Mouse (Mus musculus) adrenal gland, adult 8-10 months (tissue): ENCODE results near the gene Tpm3. TPM values are rescaled to one million over a fixed set of nuclear protein-coding genes. Genes with fewer than 3 reads are reported as not detected.

ENCODE experiments used
- DNase-seq: peaks from one replicate; pipeline ENCODE4 v3.0.0; 2022
- total RNA-seq, 4 experiments: library from RNA; stranded (reverse); gene quantifications; 2 replicates each; pipeline ENCODE4 v1.2.4; 2022

Gene Tpm3
- total RNA-seq, 4 experiments from 2014 or later = 162 to 262 (median 231) TPM

DNA sequence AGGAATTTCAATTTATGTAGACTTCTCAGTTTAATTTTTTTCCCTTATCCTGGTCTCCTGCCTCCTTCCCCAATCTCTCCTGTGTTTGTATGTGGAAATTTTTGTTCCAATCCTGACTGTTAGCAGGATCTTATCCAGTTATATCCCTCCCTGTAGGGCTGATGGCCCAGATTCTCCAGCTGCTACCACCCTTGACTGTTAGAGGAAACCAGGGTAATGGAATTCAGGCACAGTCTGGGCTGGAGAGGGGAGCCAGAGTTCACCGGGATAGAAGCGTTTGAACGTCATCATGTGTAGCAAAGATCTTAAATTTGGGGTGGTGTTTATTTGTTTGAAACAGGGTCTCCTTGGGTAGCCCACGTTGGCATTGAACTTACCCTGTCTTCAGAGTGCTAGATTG, 12.3 kb downstream of the Tpm3 start:
- DNase-seq = no peak

DNA sequence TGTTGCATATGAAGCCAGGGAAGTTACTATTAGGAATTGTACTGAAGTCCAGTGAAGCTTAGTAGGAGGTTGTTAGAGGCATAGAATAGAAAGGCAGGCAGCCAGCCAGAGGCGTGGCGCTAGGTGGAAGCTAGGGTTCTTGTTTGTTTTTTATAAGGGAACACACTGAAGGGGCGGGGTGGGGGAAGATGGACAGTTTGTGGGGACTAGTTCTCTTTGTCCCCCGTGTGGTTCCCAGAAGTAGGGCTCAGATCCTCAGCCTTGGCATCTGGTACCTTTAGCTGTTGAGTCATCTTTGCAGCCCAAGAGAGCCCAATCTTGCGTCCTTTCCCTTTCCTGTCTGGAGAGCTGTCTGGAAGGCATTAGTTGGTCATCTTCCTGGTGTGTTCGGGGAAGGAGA, 12.8 kb downstream of the Tpm3 start:
- no peak for DNase-seq

DNA sequence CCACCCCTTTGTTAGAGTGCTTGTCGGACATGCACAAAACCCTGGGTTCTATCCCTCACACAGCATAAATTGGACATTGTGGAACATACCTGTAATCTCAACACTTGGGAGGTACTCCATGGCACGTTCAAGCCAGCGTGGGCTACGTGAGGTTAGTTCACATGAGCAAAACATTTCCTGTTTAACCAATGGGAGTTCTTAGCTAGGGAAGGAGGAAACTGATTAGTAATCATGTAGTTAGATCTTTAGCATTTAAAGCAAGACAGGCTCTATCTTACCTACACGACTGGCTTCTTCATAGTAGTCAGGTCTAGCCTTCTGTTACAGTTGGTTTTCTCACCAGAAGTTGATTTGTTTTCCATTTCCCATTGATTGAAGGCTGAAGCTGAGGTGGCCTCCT, 13.6 kb downstream of the Tpm3 start:
- no peak for DNase-seq

DNA sequence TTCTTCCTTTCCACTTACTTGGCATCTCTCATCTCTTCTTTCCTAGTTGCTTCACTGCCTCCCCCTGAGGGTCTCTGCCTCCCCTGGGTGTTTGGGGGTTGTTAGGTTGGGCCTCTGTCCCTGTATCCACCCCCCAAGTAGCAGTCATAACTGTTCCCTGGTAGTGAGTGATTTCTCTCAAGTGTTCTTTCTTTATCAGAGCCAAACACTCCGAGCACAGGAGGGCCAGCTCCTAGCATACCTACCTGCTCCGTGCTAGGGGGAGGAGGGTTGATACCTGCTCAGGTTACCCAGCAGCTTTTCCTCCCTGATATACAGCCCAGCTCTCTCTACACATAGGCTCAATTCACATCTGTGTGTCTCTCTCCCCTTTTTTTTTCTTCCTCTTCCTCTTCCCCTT, 16.2 kb downstream of the Tpm3 start:
- DNase-seq = no peak

DNA sequence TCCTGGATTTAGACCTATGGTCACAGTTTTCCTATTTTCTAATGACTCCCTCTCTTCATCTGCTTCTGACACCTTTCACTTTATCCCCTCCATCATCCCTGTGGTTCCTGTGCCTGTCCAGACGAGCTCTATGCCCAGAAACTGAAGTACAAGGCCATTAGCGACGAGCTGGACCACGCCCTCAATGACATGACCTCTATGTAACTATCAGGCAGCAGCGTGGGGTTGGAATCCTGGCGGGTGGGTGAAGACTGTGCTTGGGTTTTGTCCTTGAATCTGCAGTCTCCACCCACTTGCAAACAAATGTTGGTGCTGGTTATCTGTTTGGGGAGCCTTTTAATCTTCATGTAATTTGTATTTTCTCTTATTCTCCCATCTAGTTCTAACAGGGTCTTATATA, 18.4 kb downstream of the Tpm3 start:
- DNase-seq = peak; percentile 53

DNA sequence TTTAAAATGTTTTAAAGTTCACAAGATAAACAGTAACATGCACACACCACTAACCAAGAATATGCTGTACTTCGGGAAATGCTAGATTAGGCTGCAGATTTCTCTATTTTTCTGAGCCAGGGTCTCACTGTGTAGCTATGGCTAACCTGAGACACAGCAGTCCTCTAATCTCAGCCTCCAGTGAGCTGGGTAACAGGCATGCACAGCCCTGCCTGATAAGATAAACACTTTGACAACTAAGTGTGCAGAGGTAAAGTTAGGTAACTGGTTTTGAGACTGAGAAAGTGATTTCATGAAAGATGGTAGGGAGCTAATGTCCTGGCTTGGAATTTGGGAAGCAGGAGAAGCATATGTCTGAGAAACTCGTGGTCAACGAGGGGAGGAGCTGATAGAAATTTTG, 22.0 kb downstream of the Tpm3 start:
- no peak for DNase-seq

DNA sequence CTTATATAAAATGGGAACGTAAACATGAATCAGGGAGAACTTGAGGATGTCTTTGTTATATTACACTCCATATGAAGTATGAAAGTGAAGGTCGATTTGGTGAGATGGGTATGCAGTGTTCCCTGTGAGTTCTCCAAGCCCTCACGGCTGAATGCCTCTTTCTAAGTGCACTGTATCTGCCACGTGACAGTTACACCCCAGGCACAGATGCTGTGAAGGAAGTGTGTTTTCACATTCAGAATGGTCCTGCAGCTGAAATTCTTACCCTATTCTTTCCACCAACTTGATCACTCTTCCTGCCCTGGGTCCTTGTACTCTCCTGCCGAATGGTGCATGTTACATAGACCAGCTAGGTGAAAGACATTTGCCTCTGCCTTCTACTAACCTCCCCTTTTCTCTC, 25.5 kb downstream of the Tpm3 start:
- no peak for DNase-seq

DNA sequence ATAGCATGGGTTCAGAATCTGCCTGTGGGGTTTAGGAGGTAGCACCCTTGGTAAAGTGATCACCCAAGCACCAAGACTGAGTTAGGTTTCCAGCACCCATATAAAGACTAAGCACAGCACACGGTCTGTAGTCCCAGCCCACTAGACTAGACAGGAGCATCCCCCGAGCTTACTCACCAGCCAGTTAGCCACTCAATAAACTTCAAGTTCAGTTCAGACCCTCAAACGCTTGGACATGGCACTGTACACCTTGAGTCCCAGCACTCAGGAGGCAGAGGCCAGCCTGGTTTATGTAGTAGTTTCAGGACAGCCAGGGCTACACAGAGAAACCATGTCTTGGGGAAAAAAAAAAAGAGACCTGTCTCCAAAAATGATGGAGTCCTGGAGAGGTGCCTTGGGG, 28.6 kb downstream of the Tpm3 start:
- no peak for DNase-seq

DNA sequence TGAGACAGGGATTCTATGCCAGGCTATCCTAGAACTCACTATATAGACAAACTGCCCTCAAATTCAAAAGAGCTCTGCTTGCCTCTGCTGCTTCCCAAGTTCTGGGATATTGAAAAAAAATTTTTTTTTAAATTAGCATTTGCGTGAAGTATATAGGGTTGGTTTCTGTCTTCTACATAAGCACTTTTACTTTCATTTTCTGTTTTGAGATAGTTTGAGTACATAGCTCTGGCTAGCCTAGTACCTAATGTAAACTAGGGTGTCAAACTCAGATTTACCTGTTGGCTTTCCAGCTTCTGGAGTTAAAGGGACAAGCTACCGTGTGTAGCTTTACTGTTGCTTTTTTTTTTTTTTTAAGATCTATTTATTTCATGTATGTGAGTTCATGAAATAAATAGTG, 29.2 kb downstream of the Tpm3 start:
- DNase-seq = no peak

DNA sequence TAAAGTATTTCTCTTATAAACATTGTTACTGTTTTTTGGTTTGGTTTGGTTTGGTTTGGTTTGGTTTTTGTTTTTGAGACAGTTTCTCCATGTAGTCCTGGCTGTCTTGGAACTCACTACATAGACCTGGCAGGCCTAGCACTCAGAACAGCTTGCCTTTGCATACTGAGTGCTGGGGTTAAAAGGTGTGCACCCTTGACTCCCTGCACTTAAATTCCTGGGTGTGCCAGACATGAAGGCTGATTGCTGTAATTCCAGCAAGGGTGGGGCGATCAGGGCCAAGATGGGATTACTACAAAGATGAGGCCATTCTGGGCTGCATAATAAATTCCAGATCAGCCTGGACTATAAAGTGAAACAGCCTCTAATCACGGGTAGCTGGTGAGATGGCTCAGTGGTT, 29.8 kb downstream of the Tpm3 start:
- DNase-seq = no peak

DNA sequence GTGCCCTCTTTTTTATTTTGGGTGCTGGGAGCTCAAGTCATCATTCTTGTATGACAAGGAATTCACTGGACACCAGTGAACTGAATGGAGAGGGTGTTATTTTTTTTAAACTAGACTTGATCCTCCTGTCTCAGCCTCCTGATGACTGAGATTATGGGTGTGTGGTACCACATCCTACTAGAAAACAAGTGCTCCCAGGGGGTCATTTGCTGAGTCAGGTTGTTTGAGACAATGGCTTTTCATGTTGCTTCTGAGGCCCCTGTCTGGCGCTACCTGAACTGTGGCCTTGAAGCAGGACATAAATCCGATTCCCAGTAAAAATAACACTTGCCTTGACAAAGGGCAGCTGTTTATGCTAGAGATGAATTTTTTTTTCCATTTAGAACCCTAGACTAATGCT, 30.7 kb downstream of the Tpm3 start:
- DNase-seq = no peak

DNA sequence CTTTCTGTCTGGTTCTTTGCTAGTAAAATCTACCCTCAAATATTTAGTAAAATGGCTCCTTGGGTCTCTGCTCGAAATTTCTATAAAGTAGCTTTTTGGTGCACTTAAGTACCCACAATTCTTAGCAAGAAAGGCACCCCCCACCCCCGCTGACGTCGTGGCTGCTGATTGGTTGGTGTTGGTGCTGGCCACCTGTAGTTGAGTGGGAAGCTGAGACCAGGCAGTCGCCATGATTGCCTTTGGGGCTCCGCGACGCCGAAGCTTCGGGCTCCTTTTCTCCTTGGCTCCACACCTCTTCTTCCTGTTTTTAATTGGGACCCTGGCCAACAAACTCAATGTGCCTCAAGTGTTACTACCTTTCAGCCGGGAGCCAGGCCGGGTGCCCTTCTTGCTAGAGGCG, 31.5 kb downstream of the Tpm3 start, which contains the start of gene Nup210l:
Gene Nup210l, plus strand, starts transcription at position 195 of the 400 bp plus-strand sequence.
- DNase-seq = no peak

DNA sequence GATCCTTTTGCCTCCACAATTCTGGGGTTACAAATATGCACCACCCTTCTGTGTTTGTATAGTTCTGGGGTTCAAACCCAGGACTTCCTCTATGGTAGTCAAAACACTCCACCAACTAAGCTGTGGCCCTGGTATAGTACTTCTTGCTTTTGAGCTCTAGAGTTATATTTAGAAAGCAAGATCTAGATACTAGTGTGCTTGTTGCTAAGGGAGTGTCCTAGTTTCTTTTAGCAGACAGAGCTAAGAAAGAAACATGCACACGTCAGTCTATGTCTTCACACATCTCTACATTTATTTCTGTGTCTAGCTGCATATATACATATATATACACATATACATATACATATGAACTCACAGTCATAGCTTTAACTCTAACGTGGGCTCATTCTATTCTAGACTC, 39.3 kb downstream of the Tpm3 start:
- DNase-seq = no peak

DNA sequence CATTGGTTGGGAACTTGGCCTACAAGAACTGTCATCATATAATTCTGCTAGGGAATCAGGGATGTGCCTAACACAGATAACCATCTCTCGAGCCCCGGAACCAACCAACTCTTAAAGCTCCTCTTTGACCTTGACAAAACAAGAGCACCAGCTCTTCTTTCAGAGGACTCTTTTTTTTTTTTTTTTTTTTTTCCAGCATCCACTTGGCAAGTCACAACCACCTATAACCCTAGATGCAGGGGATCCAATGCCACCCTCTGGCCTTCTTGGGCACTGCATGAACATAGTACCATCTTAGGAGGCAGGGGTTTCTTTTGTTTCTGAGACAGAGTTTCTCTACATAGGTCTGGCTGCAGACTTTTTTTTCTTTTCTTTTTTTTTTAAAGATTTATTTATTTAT, 41.9 kb downstream of the Tpm3 start:
- no peak for DNase-seq

DNA sequence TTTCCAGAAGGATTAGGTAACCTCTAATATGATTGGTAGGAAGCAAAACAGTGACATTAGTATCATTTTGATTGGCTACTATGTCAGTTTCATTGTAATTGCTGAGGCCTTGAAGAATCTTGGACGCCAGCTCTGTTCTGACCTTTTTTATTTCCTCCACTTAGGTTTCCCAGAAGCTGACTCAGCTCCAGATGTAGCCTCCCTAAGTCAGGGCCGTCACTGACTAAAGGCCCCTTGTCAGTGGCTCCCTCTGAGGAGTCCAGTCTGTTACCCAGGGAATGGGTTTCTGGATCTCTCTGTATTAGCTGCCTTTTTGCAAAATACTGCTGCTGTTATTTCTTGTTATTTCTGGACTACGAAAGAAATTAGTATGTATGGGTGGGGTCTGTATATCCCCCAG, 43.1 kb downstream of the Tpm3 start:
- DNase-seq = peak; percentile 66

DNA sequence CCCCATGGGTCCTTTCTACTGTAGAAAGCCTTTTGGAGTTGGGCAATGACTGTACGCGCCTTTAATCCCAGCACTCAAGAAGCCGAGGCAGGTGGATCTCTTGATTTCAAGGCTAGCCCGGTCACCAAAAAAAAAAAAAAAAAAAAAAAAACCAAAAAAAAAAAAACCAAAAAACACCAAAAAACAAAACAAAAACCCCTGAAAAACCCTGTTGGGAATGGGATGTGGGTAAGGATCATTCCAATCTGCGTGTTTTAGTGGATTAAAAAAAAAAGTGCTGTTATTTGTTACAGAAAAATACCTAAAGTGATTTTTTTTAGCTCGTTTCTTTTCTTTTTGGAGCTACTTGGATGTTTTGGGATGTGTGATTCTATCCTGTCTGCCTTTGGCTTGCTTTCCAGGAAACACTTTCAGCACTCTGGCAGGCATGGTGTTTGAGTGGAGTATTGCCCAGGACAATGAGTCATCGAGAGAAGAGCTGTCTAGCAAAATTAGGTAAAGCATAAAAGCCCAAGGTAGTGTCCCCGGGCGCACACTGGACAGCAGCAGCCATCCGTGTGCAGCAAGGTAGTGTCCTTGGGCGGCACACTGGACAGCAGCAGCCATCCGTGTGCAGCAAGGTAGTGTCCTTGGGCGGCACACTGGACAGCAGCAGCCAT, 45.8 kb downstream of the Tpm3 start:
- DNase-seq = peak; percentile 73

DNA sequence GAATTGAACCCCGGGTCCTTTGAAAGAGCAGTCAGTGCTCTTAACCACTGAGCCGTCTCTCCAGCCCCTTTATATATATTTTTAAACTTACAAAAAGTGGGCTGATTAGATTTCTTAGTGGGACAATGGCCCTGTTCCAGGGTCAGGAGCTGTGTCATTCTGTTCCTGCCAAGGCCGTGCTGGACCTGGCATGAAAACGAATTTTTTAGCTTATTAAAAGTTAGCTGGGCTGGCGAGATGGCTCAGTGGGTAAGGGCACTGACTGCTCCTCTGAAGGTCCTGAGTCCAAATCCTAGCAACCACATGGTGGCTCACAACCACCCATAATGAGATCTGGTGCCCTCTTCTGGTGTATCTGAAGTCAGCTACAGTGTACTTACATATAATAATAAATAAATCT, 49.6 kb downstream of the Tpm3 start:
- DNase-seq = peak; percentile 73

DNA sequence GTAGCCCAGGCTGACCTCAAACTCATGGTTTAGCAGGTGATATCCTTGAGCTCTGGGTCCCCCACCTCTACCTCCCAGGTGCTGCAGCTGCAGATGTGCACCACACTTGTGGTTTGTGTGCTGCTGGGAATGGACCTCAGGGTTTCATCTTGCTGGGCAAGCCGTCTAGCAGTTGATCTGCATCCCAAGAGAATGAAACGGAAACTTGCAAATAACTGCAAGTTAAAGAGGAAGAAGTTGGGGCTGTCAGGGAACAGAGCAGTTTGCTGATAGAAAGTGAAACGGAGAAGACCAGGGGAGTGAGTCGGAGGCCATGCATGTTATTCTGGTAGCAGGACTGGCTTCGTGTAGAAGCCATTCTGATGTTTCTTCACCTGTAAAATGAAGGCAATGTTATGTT, 53.3 kb downstream of the Tpm3 start:
- no peak for DNase-seq

DNA sequence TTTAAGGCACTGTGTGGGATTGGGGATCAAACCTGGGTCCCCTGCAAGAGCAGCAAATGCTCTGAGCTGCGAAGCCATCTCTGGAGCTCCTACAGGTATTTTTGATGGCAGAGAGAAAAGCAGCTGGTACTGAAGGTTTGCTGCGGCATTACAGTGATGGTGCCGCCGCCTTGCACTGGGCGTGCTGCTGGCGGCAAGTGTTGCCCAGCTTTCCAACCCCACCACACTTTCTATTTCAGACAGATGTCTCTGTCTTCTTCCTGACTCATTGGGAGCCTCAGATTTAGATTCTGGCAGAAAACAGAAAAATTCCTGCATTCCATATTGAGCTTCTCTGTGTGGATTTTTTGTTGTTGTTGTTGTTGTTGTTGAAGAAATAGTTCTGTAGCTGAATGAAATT, 55.4 kb downstream of the Tpm3 start:
- DNase-seq = no peak

DNA sequence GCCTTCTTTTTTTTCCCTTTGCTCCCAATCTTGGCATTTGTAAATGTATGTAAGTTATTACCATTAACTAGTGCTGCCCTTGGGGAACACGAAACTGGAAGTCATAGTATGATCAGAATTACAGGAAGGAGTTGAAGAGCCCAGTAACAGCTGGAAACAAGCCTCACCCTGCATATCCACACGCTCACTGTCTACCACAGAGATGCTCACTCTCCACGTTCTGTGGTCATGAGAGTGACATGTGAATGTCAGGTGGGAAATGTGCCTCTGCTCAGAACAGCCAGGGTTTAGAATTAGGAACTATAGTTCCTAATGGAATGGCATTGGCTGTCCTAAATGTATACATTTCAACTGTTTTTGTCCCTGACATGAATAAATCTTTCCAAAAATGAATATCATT, 60.3 kb downstream of the Tpm3 start:
- DNase-seq = no peak

DNA sequence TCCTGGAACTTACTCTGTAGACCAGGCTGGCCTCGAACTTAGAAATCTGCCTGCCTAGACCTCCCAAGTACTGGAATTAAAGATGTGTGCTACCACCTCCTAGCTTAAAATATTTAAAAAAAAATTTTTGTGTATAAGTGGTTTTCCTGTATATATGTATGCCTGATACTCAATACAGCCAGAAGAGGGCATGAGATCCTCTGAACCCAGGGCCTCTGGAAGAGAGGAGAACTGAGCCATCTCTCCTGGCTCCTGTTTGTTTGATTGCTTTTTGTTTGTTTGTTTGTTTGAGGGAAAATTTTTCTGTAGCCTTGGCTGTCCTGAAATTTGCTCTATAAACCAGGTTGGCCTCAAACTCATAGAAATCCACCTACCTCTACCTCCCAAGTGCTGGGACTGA, 60.9 kb downstream of the Tpm3 start:
- DNase-seq = no peak

DNA sequence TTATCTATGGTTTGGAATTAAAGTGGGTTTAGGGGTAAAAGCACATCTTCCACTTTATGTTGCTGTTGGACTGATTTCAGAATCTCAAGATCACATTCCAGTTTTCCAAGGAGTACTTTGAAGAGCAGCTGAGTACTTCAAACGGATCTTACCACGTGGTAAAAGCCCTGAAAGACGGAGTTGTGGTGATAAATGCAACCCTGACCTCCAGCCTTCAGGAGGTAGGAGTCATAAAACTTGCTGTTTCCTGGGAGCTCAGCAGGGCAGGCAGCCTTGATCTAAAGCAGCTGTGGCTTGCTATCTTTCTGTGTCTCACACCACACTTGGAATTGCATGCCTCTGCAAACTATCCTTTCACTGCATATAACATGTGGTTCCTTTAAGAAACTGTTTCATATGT, 62.0 kb downstream of the Tpm3 start:
- DNase-seq = peak; percentile 74

DNA sequence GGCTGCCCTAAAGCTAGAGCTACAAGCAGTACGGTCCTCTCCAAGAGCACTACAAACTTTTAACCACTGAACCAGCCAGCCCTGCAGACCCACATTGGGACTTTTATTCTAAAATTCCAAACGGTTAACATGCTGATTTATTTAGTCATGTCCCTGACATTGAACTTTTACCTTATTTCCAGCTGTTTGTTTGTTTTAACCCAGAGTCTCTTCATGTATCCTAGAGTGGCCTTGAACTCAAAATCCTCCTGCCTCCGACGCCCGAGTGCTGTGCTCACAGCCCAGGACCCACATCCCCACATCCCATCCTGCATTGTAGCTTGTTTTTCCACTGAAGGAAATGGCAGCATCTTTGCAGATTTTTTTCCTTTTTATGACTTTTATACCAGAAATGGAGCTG, 62.5 kb downstream of the Tpm3 start:
- no peak for DNase-seq

DNA sequence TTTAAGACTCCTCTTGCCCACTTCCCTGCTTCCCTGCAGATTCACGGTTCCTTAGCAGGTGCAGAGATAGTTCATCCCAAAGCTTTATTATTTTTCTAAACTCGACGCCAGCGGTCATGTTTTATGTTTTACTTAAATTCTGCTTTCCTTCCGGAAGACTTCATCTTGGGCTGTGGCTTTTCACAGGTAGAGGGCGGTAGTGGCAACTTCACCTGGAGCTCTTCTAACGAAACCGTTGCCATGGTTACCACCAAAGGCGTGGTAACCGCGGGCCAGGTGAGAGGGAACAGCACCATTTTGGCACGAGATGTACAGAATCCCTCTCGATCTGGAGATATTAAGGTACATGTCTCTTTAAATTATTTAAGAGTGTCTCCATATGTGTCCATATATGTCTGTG, 64.2 kb downstream of the Tpm3 start:
- no peak for DNase-seq

DNA sequence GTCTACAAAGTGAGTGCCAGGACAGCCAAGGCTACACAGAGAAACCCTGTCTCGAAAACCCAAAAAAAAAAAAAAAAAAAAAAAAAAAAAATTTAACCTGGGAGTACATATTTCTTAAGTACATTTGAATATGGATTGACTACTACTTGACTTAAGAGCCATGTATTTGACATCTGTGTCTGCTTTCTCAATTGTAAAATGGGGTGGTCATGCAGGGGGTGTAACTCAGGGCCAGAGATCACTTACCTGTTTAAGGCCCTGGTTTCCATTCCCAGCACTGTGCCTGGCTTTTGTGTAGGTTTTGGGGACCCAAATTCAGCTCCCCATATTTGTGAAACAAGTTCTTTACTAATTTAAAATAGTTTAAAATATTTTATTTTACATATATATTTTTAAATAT, 65.2 kb downstream of the Tpm3 start:
- no peak for DNase-seq
